Mouse (Mus musculus): ENCODE measurements around the gene Cdh8.
"Not testable (repeated sequence)": the region's sequence is repeated elsewhere in the genome, so short reads cannot be mapped to it uniquely, and the experiment has no call there.

The Cdh8 gene

GRCm38 (mm10) chr8:99280375-99280774, 135.9 kb downstream of the Cdh8 start:
- no peak for DNase-seq

- no peak for DNase-seq
These were observed 149.1 kb downstream of the Cdh8 start for GRCm38 (mm10) chr8:99267133-99267532.

- DNase-seq, result peak; percentile 39
These were observed 181.9 kb downstream of the Cdh8 start for GRCm38 (mm10) chr8:99234372-99234771.

- peak; percentile 59 for DNase-seq
These were observed 192.6 kb downstream of the Cdh8 start for GRCm38 (mm10) chr8:99223697-99224096.

- no peak for DNase-seq
These were observed 211.1 kb downstream of the Cdh8 start for GRCm38 (mm10) chr8:99205194-99205593.

GRCm38 (mm10) chr8:99190643-99191042, 225.6 kb downstream of the Cdh8 start:
- no peak for DNase-seq

- peak; percentile 38 for DNase-seq
These were observed 229.4 kb downstream of the Cdh8 start for GRCm38 (mm10) chr8:99186879-99187278.

- no peak for DNase-seq
These were observed 232.1 kb downstream of the Cdh8 start for GRCm38 (mm10) chr8:99184186-99184585.

- no peak for DNase-seq
These were observed 249.3 kb downstream of the Cdh8 start for GRCm38 (mm10) chr8:99166966-99167365.

GRCm38 (mm10) chr8:99161633-99162032, 254.6 kb downstream of the Cdh8 start:
- no peak for DNase-seq

GRCm38 (mm10) chr8:99145436-99145835, 270.8 kb downstream of the Cdh8 start:
- no peak for DNase-seq

GRCm38 (mm10) chr8:99144761-99145160, 271.5 kb downstream of the Cdh8 start:
- not testable (repeated sequence) for DNase-seq

- no peak for DNase-seq
These were observed 317.8 kb downstream of the Cdh8 start for GRCm38 (mm10) chr8:99098453-99098852.

GRCm38 (mm10) chr8:99051344-99051743, 364.9 kb downstream of the Cdh8 start:
- DNase-seq, result no peak

- no peak for DNase-seq
These were observed 367.5 kb downstream of the Cdh8 start for GRCm38 (mm10) chr8:99048664-99049363.

- DNase-seq, result no peak
These were observed 375.8 kb downstream of the Cdh8 start for GRCm38 (mm10) chr8:99040423-99040822.

- no peak for DNase-seq
These were observed 385.2 kb downstream of the Cdh8 start for GRCm38 (mm10) chr8:99031060-99031459.
